Mouse (Mus musculus): Measurements from ENCODE around the gene Gm37419. TPM values are rescaled to one million over a fixed set of nuclear protein-coding genes. Genes with fewer than 3 reads are reported as not detected.

Gm37419 gene
- polyA plus RNA-seq, 1 experiment = not detected

GRCm38 (mm10) chr16:23953189-23953958 lies 34.9 kb upstream of the Gm37419 start:
- H3K27me3 ChIP-seq (ENCODE audit: control insufficient read depth, insufficient read depth, insufficient read length) = no peaks in the 10 kb centered on the region
- no peak overlapping the region for H3K4me3 ChIP-seq
- no peaks in the 10 kb centered on the region for H3K36me3 ChIP-seq (ENCODE audit: control insufficient read depth, insufficient read depth)
- H3K79me2 ChIP-seq (ENCODE audit: control insufficient read depth, insufficient read depth) = no peaks in the 10 kb centered on the region
- no peak overlapping the region for H3ac ChIP-seq (ENCODE audit: control insufficient read depth, insufficient read length)
- TF ChIP-seq SRF (IDR thresholded peaks at IDR 0.05; ENCODE audit: control insufficient read depth, insufficient read length, low read depth) (no peak), MAX (IDR thresholded peaks at IDR 0.05; ENCODE audit: low read depth) (no peak), USF1 (IDR thresholded peaks at IDR 0.05; ENCODE audit: low read depth) (no peak), POLR2A (IDR thresholded peaks at IDR 0.05; ENCODE audit: insufficient read length, low read depth) (no peak), MYOD1 (IDR thresholded peaks at IDR 0.05; ENCODE audit: control insufficient read depth in 1 of 3, insufficient read length in 2 of 3, low read depth in 2 of 3) (no peak), CEBPB (IDR thresholded peaks at IDR 0.05; ENCODE audit: insufficient read depth, poor library complexity, severe bottlenecking) (no peak), E2F4 (IDR thresholded peaks at IDR 0.05; ENCODE audit: insufficient read depth) (no peak)
- H3K4me2 ChIP-seq (ENCODE audit: low read depth) = no peak overlapping the region

GRCm38 (mm10) chr16:23953959-23954260 lies 34.4 kb upstream of the Gm37419 start:
- TF ChIP-seq CEBPB (IDR thresholded peaks at IDR 0.05; ENCODE audit: insufficient read depth, poor library complexity, severe bottlenecking) (no peak), USF1 (IDR thresholded peaks at IDR 0.05; ENCODE audit: low read depth) (no peak), REST (IDR thresholded peaks at IDR 0.05; ENCODE audit: insufficient read depth, insufficient read length) (no peak), TCF12 (IDR thresholded peaks at IDR 0.05; ENCODE audit: insufficient read depth, poor library complexity, severe bottlenecking) (no peak), POLR2A (IDR thresholded peaks at IDR 0.05; ENCODE audit: insufficient read length, low read depth) (no peak), POLR2AphosphoS2 (IDR thresholded peaks at IDR 0.05; ENCODE audit: insufficient read length, low read depth) (no peak), TCF3 (IDR thresholded peaks at IDR 0.05; ENCODE audit: insufficient read length, low read depth) (no peak), MAX (IDR thresholded peaks at IDR 0.05; ENCODE audit: low read depth) (no peak), SRF (IDR thresholded peaks at IDR 0.05; ENCODE audit: control insufficient read depth, insufficient read length, low read depth) (no peak), MYOD1 (IDR thresholded peaks at IDR 0.05; ENCODE audit: control insufficient read depth in 1 of 3, insufficient read length in 2 of 3, low read depth in 2 of 3) (no peak), E2F4 (IDR thresholded peaks at IDR 0.05; ENCODE audit: insufficient read depth) (no peak)
- no peaks in the 10 kb centered on the region for H3K27me3 ChIP-seq (ENCODE audit: control insufficient read depth, insufficient read depth, insufficient read length)
- no peaks in the 10 kb centered on the region for H3K79me2 ChIP-seq (ENCODE audit: control insufficient read depth, insufficient read depth)
- no peak overlapping the region for H3ac ChIP-seq (ENCODE audit: control insufficient read depth, insufficient read length)
- H3K4me3 ChIP-seq = no peak overlapping the region
- H3K36me3 ChIP-seq (ENCODE audit: control insufficient read depth, insufficient read depth) = no peaks in the 10 kb centered on the region
- no peak overlapping the region for H3K4me2 ChIP-seq (ENCODE audit: low read depth)

- H3K36me3 ChIP-seq (ENCODE audit: control insufficient read depth, insufficient read depth) = no peaks in the 10 kb centered on the region
- TF ChIP-seq E2F4 (IDR thresholded peaks at IDR 0.05; ENCODE audit: insufficient read depth) (no peak), POLR2AphosphoS2 (IDR thresholded peaks at IDR 0.05; ENCODE audit: insufficient read length, low read depth) (no peak), MYOD1 (IDR thresholded peaks at IDR 0.05; ENCODE audit: control insufficient read depth in 1 of 3, insufficient read length in 2 of 3, low read depth in 2 of 3) (no peak), MYOG (IDR thresholded peaks at IDR 0.05; ENCODE audit: control insufficient read depth in 1 of 3, insufficient read depth in 1 of 3, insufficient read length in 2 of 3, low read depth in 2 of 3) (no peak), POLR2A (IDR thresholded peaks at IDR 0.05; ENCODE audit: insufficient read length, low read depth) (no peak), REST (IDR thresholded peaks at IDR 0.05; ENCODE audit: insufficient read depth, insufficient read length) (no peak), USF1 (IDR thresholded peaks at IDR 0.05; ENCODE audit: low read depth) (no peak), MAX (IDR thresholded peaks at IDR 0.05; ENCODE audit: low read depth) (no peak), CEBPB (IDR thresholded peaks at IDR 0.05; ENCODE audit: insufficient read depth, poor library complexity, severe bottlenecking) (no peak), TCF3 (IDR thresholded peaks at IDR 0.05; ENCODE audit: insufficient read length, low read depth) (no peak), TCF12 (IDR thresholded peaks at IDR 0.05; ENCODE audit: insufficient read depth, poor library complexity, severe bottlenecking) (no peak), SRF (IDR thresholded peaks at IDR 0.05; ENCODE audit: control insufficient read depth, insufficient read length, low read depth) (no peak)
- no peaks in the 10 kb centered on the region for H3K79me2 ChIP-seq (ENCODE audit: control insufficient read depth, insufficient read depth)
- H3K27me3 ChIP-seq (ENCODE audit: control insufficient read depth, insufficient read depth, insufficient read length) = no peaks in the 10 kb centered on the region
- H3ac ChIP-seq (ENCODE audit: control insufficient read depth, insufficient read length) = no peak overlapping the region
- no peak overlapping the region for H3K4me2 ChIP-seq (ENCODE audit: low read depth)
- no peak overlapping the region for H3K4me3 ChIP-seq
Observed at GRCm38 (mm10) chr16:23958938-23959337, 29.3 kb upstream of the Gm37419 start.

GRCm38 (mm10) chr16:23962401-23962800 lies 25.9 kb upstream of the Gm37419 start:
- no peaks in the 10 kb centered on the region for H3K79me2 ChIP-seq (ENCODE audit: control insufficient read depth, insufficient read depth)
- H3K36me3 ChIP-seq (ENCODE audit: control insufficient read depth, insufficient read depth) = peaks cover 23% of the 10 kb centered on the region
- no peaks in the 10 kb centered on the region for H3K27me3 ChIP-seq (ENCODE audit: control insufficient read depth, insufficient read depth, insufficient read length)
- no peak overlapping the region for H3K4me2 ChIP-seq (ENCODE audit: low read depth)
- no peak overlapping the region for H3K4me3 ChIP-seq
- no peak overlapping the region for H3ac ChIP-seq (ENCODE audit: control insufficient read depth, insufficient read length)
- no peak for TF ChIP-seq E2F4 (IDR thresholded peaks at IDR 0.05; ENCODE audit: insufficient read depth)
- no peak for TF ChIP-seq POLR2A (IDR thresholded peaks at IDR 0.05; ENCODE audit: insufficient read length, low read depth)
- no peak for TF ChIP-seq MYOG (IDR thresholded peaks at IDR 0.05; ENCODE audit: control insufficient read depth in 1 of 3, insufficient read depth in 1 of 3, insufficient read length in 2 of 3, low read depth in 2 of 3)
- TF ChIP-seq TCF3 (IDR thresholded peaks at IDR 0.05; ENCODE audit: insufficient read length, low read depth) = no peak
- no peak for TF ChIP-seq SRF (IDR thresholded peaks at IDR 0.05; ENCODE audit: control insufficient read depth, insufficient read length, low read depth)
- TF ChIP-seq POLR2AphosphoS2 (IDR thresholded peaks at IDR 0.05; ENCODE audit: insufficient read length, low read depth) = no peak
- TF ChIP-seq MAX (IDR thresholded peaks at IDR 0.05; ENCODE audit: low read depth) = no peak
- TF ChIP-seq CEBPB (IDR thresholded peaks at IDR 0.05; ENCODE audit: insufficient read depth, poor library complexity, severe bottlenecking) = no peak
- TF ChIP-seq MYOD1 (IDR thresholded peaks at IDR 0.05; ENCODE audit: control insufficient read depth in 1 of 3, insufficient read length in 2 of 3, low read depth in 2 of 3) = no peak
- TF ChIP-seq USF1 (IDR thresholded peaks at IDR 0.05; ENCODE audit: low read depth) = no peak

Measured in myocyte (in vitro differentiated cells).